Mouse (Mus musculus) small intestine, adult 2 months (tissue): ENCODE results near the gene Cd300ld2.
"Not testable (repeated sequence)": the region's sequence is repeated elsewhere in the genome, so short reads cannot be mapped to it uniquely, and the experiment has no call there.

Source experiments
- CTCF ChIP-seq: fragments of 200-500 bp; IDR thresholded peaks from 2 replicates; pipeline ENCODE4 v1.5.1; 2012; ENCODE audit warnings: low read depth, mild to moderate bottlenecking, control low read depth, inconsistent platforms, low read length, moderate library complexity, mixed read lengths; ENCODE audit not compliant: insufficient replicate concordance, insufficient read length; ENCODE audit errors: extremely low read depth
- POLR2A ChIP-seq: fragments of 200-500 bp; IDR thresholded peaks from 2 replicates; pipeline ENCODE4 v1.6.1; 2012; ENCODE audit warnings: low read depth, mild to moderate bottlenecking, control low read depth, inconsistent platforms, low read length, moderate library complexity

DNA sequence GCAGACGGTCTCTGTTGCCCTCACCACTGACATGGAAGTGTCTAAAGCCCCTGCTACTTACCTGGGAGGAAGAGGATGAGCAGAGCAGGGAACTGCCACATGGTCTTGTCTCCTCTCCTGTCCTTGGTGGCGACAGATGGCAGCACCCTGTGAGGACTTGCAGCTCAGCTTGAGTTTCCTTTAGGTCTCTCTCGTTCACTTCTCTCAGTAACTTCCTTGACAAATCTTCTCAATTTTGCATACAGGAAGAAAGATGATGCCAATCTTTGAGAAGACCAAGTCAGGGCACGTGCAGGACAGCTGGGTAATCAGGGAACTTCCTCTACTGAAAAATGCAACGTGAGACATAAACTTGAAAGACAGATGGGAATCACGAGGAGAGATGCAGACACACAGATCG is at the start of gene Cd300ld2:
- not testable (repeated sequence) for TF ChIP-seq CTCF, POLR2A
